Mouse (Mus musculus) liver, adult 2 months (tissue): ENCODE data around the gene Tgfb2. TPM values are rescaled to one million over a fixed set of nuclear protein-coding genes. Genes with fewer than 3 reads are reported as not detected.
A peak's percentile ranks its signal among the peaks of the same experiment; 100 is the strongest.

ENCODE experiments used
- DNase-seq: peaks from one replicate; pipeline ENCODE4 v3.0.0-alpha.2; 2011; ENCODE audit warnings: low read depth, low spot score; ENCODE audit errors: extremely low read depth
- H3K27ac ChIP-seq: fragments of 200-500 bp; replicated peaks from 2 replicates; pipeline ENCODE4 v1.5.1; 2012; ENCODE audit warnings: low read depth, mild to moderate bottlenecking, control low read depth, inconsistent platforms, low read length; ENCODE audit not compliant: insufficient read depth
- H3K27me3 ChIP-seq: fragments of 200-500 bp; 2 replicates; pipeline ENCODE4 v1.6.1; 2012; ENCODE audit warnings: mild to moderate bottlenecking, moderate library complexity, low read length, inconsistent platforms; ENCODE audit not compliant: control insufficient read depth, insufficient read depth
- H3K36me3 ChIP-seq: fragments of 200-500 bp; 2 replicates; pipeline ENCODE4 v1.6.1; 2012; ENCODE audit warnings: low read length, inconsistent platforms; ENCODE audit not compliant: control insufficient read depth, insufficient read depth
- H3K4me1 ChIP-seq: fragments of 200-500 bp; 2 replicates; pipeline ENCODE4 v1.6.1; 2011; ENCODE audit warnings: low read length; ENCODE audit not compliant: control insufficient read depth, insufficient read depth
- H3K4me3 ChIP-seq: fragments of 200-500 bp; 2 replicates; pipeline ENCODE4 v1.5.1; 2011; ENCODE audit warnings: low read depth, mild to moderate bottlenecking, control low read depth, low read length, moderate library complexity; ENCODE audit not compliant: insufficient read depth
- H3K79me2 ChIP-seq: fragments of 200-500 bp; 2 replicates; pipeline ENCODE4 v1.6.1; 2012; ENCODE audit warnings: inconsistent platforms, mild to moderate bottlenecking, low read length, moderate library complexity; ENCODE audit not compliant: control insufficient read depth, insufficient read depth
- H3K9ac ChIP-seq: fragments of 200-500 bp; 2 replicates; pipeline ENCODE4 v1.6.1; 2012; ENCODE audit warnings: low read depth, mild to moderate bottlenecking, control low read depth, inconsistent platforms, low read length
- CTCF ChIP-seq: fragments of 200-500 bp; IDR thresholded peaks from 2 replicates; pipeline ENCODE4 v1.5.1; 2011; ENCODE audit warnings: low read depth, low read length, control low read depth
- POLR2A ChIP-seq: fragments of 200-500 bp; IDR thresholded peaks from 2 replicates; pipeline ENCODE4 v1.6.1; 2011; ENCODE audit warnings: low read length, control low read depth; ENCODE audit not compliant: insufficient read depth; ENCODE audit errors: extremely low read depth
- WGBS: fragments of 180-500 bp; shearing (Covaris S2); methylation state at CpG from one replicate; pipeline ENCODE4 v1.1.7; 2018; 5-methylcytosine and 5-hydroxymethylcytosine counted together
- polyA plus RNA-seq: library from polyadenylated mRNA; depleted of rRNA; stranded (reverse); fragments of >200 nt; gene quantifications from 2 replicates; pipeline ENCODE4 v1.2.3, GENCODE M21; 2012
- total RNA-seq: library from RNA; depleted of rRNA; stranded (reverse); fragments of >200 nt; gene quantifications from 2 replicates; pipeline ENCODE4 v1.2.3, GENCODE M21; 2014

Tgfb2 gene
- total and polyA plus RNA-seq, 2 experiments, result 0.12 to 0.28 TPM

GRCm38 (mm10) chr1:186701206-186701905 is 4.4 kb downstream of the Tgfb2 start:
- no peak overlapping the region for H3K27ac ChIP-seq
- no peak for DNase-seq
- no peaks in the 10 kb centered on the region for H3K36me3 ChIP-seq
- TF ChIP-seq POLR2A (no peak), CTCF (no peak)
- H3K4me3 ChIP-seq, result no peak overlapping the region
- H3K27me3 ChIP-seq, result no peaks in the 10 kb centered on the region
- no peak overlapping the region for H3K9ac ChIP-seq
- peaks cover 3% of the 10 kb centered on the region; the same call in 1 of the 2 replicates for H3K4me1 ChIP-seq
- WGBS, result 78% methylated on average over 8 of the region's 8 CpGs
- H3K79me2 ChIP-seq, result no peaks in the 10 kb centered on the region

DNA sequence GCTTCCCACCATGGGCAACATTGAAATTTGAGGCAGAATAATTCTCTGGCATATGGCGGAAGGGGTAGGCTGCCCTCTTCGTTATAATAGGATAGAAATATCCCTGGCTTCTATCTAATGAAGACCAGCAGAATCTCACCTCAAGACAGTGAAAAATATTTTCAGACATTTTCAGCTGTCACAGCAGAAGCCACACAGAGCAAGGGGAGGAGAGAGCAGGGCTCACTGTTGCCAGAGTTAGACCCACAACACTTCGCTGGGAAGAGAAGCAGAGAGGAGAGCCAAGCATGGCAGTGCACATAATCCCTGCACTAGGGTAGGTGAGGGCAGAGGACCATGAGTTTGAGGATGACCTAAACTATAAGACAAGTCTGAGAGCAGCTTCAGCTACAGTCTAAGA is 5.3 kb downstream of the Tgfb2 start:
- TF ChIP-seq CTCF (no peak), POLR2A (no peak)
- no peak overlapping the region for H3K9ac ChIP-seq
- H3K4me3 ChIP-seq, result no peak overlapping the region
- H3K27ac ChIP-seq, result no peak overlapping the region
- no peaks in the 10 kb centered on the region for H3K79me2 ChIP-seq
- no peaks in the 10 kb centered on the region for H3K27me3 ChIP-seq
- no peak for DNase-seq
- 84% methylated on average over 3 of the region's 3 CpGs for WGBS
- peaks cover 3% of the 10 kb centered on the region; the same call in 1 of the 2 replicates for H3K4me1 ChIP-seq
- no peaks in the 10 kb centered on the region for H3K36me3 ChIP-seq

DNA sequence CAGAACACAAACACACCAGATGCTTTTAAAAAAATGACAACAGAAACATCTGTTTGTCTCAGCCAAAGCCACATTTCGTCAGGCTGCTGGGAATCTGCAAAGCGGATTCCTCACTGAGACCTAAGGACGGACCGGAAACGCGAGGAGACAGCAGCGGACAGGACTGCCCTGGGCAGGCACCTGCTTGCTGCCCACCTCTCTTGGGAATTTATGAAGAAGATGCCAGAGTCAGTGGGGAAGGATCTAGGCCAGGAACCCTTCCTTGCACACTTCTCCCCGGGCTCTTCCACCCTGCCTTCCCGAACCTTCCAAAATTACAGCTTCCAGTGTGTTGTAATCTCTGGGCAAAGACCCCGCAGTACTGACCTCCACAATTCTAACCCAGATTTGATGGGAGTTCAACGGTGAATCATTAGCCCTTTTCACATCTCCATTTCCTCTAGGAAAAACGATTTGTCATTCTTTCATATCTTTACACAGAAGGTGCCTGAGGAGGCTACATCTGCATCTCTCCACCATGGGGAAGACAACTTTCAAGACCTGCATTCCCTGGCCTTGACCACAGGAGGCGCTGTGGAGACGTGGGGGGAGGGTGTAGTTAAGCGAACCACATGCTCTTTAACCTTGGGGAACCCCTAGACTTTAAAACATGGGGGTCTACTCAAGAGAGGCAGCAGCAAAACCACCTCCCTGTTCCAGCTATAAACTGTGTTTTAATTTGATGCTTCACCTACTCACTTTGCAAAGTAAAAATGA is 7.0 kb downstream of the Tgfb2 start:
- DNase-seq, result no peak
- TF ChIP-seq POLR2A (no peak), CTCF (peak; percentile 63)
- 76% methylated on average over 15 of the region's 15 CpGs for WGBS
- Histone ChIP-seq H3K4me3 (no peak overlapping the region), H3K4me1 (peaks cover 2% of the 10 kb centered on the region; the same call in 1 of the 2 replicates), H3K27me3 (no peaks in the 10 kb centered on the region), H3K27ac (no peak overlapping the region), H3K79me2 (no peaks in the 10 kb centered on the region), H3K36me3 (no peaks in the 10 kb centered on the region), H3K9ac (no peak overlapping the region)

GRCm38 (mm10) chr1:186696231-186696630 is 9.6 kb downstream of the Tgfb2 start:
- DNase-seq, result no peak
- WGBS, result 89% methylated on average over 9 of the region's 9 CpGs
- H3K9ac ChIP-seq, result no peak overlapping the region
- no peak overlapping the region for H3K4me3 ChIP-seq
- H3K27me3 ChIP-seq, result no peaks in the 10 kb centered on the region
- H3K79me2 ChIP-seq, result no peaks in the 10 kb centered on the region
- H3K36me3 ChIP-seq, result no peaks in the 10 kb centered on the region
- no peaks in the 10 kb centered on the region for H3K4me1 ChIP-seq
- no peak for TF ChIP-seq CTCF
- TF ChIP-seq POLR2A, result no peak
- no peak overlapping the region for H3K27ac ChIP-seq

DNA sequence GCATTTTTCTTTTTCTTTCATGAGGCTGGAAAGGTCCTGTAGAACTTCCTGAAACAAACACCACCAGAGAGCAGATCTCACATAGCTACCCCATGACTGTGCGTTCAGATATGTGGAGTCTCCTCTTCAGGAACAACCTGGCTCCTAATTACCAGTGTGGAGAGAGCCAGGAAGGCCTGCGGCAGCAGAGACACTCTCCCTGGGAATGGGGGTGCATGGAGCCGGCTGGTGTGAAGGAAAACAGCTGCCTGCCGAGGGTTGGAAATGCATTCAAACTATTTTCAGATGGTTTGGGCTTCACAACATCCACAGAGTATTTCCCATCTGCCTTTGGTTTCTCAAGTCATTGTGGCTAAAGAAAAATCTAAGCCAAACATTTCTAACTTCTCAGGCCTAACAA is 10.4 kb downstream of the Tgfb2 start:
- Histone ChIP-seq H3K27ac (no peak overlapping the region), H3K79me2 (no peaks in the 10 kb centered on the region), H3K4me3 (no peak overlapping the region), H3K4me1 (no peaks in the 10 kb centered on the region), H3K36me3 (no peaks in the 10 kb centered on the region), H3K27me3 (no peaks in the 10 kb centered on the region), H3K9ac (no peak overlapping the region)
- 87% methylated on average over 4 of the region's 4 CpGs for WGBS
- no peak for DNase-seq
- TF ChIP-seq POLR2A, result no peak
- no peak for TF ChIP-seq CTCF

GRCm38 (mm10) chr1:186692370-186692769 is 13.4 kb downstream of the Tgfb2 start:
- no peaks in the 10 kb centered on the region for H3K36me3 ChIP-seq
- no peak overlapping the region for H3K9ac ChIP-seq
- no peaks in the 10 kb centered on the region for H3K4me1 ChIP-seq
- 91% methylated on average over 4 of the region's 4 CpGs for WGBS
- H3K27ac ChIP-seq, result no peak overlapping the region
- no peaks in the 10 kb centered on the region for H3K79me2 ChIP-seq
- TF ChIP-seq POLR2A, result no peak
- peak; percentile 27; the same call in 1 of the 2 replicates for TF ChIP-seq CTCF
- H3K27me3 ChIP-seq, result no peaks in the 10 kb centered on the region
- H3K4me3 ChIP-seq, result no peak overlapping the region
- no peak for DNase-seq
